Mouse (Mus musculus) heart, postnatal 0 days (tissue): ENCODE measurements around the gene Anapc15. TPM values are rescaled to one million over a fixed set of nuclear protein-coding genes. Genes with fewer than 3 reads are reported as not detected.

Source experiments
- ATAC-seq: fragments of 200-750 bp; cut with Nextera tagmentation; 2 replicates; pipeline ENCODE4 v1.8.0; 2017; ENCODE audit warnings: low read depth, moderate number of reproducible peaks, moderate library complexity; ENCODE audit not compliant: insufficient read depth
- DNase-seq: peaks from one replicate; pipeline ENCODE4 v3.0.0-alpha.2; 2016; ENCODE audit warnings: low spot score
- H3K27ac ChIP-seq: fragments of 300-500 bp; sonication (generic); 2 replicates; pipeline ENCODE4 v1.5.1; 2014; ENCODE audit warnings: low read depth, mild to moderate bottlenecking
- H3K27me3 ChIP-seq: fragments of 300-500 bp; sonication (generic); 2 replicates; pipeline ENCODE4 v1.6.1; 2014; ENCODE audit warnings: low read length, mixed read lengths; ENCODE audit not compliant: control insufficient read depth, insufficient read depth
- H3K36me3 ChIP-seq: fragments of 300-500 bp; sonication (generic); replicated peaks from 2 replicates; pipeline ENCODE4 v1.6.1; 2014; ENCODE audit warnings: low read length, mixed read lengths; ENCODE audit not compliant: control insufficient read depth, insufficient read depth
- H3K4me1 ChIP-seq: fragments of 300-500 bp; sonication (generic); 2 replicates; pipeline ENCODE4 v1.6.1; 2014; ENCODE audit warnings: antibody characterized with exemption; ENCODE audit not compliant: control insufficient read depth, insufficient read depth
- H3K4me2 ChIP-seq: fragments of 300-500 bp; sonication (generic); 2 replicates; pipeline ENCODE4 v1.6.1; 2014; ENCODE audit warnings: low read depth, mild to moderate bottlenecking, low read length, moderate library complexity
- H3K4me3 ChIP-seq: fragments of 300-500 bp; sonication (generic); 2 replicates; pipeline ENCODE4 v1.5.1; 2014; ENCODE audit warnings: low read depth, low read length
- H3K9ac ChIP-seq: fragments of 300-500 bp; sonication (generic); replicated peaks from 2 replicates; pipeline ENCODE4 v1.6.1; 2014; ENCODE audit warnings: low read depth, low read length, mixed read lengths
- H3K9me3 ChIP-seq: fragments of 300-500 bp; sonication (generic); replicated peaks from 2 replicates; pipeline ENCODE4 v1.6.1; 2016; ENCODE audit warnings: low read length; ENCODE audit not compliant: control insufficient read depth
- CTCF ChIP-seq: IDR thresholded peaks from 2 replicates; pipeline ENCODE4 v1.5.1; 2016; ENCODE audit warnings: antibody characterized with exemption, control low read depth, low read depth
- EP300 ChIP-seq: IDR thresholded peaks from 2 replicates; pipeline ENCODE4 v1.6.1; 2016; ENCODE audit warnings: antibody characterized with exemption, low read depth
- WGBS: fragments of 180-500 bp; shearing (Covaris S2); extraction: QIAGEN DNeasy Blood & Tissue Kit; methylation state at CpG from one replicate; pipeline ENCODE4 v1.1.7; 2014; 5-methylcytosine and 5-hydroxymethylcytosine counted together
- polyA plus RNA-seq: library from polyadenylated mRNA; unstranded; fragments of >200 nt; fragmentation: Nextera tagmentation; extraction: Ambion mirVana; gene quantifications from 2 replicates; pipeline ENCODE4 v1.2.1, GENCODE M21; 2015
- total RNA-seq: library from RNA; depleted of rRNA; stranded (reverse); fragments of >200 nt; gene quantifications from 2 replicates; pipeline ENCODE4 v1.2.3, GENCODE M21; 2014; ENCODE audit warnings: low replicate concordance

Anapc15 gene
- total and polyA plus RNA-seq, 2 experiments from 2014 or later, result 38.7 to 45.1 TPM

GRCm38 (mm10) chr7:101866491-101867265 is 3.2 kb downstream of the Anapc15 start:
- H3K9ac ChIP-seq, result no peak overlapping the region
- 80% methylated on average over 11 of the region's 11 CpGs for WGBS
- no peak overlapping the region for H3K4me3 ChIP-seq
- no peaks in the 10 kb centered on the region for H3K27me3 ChIP-seq
- DNase-seq (no peak), ATAC-seq (no peak)
- no peak overlapping the region for H3K27ac ChIP-seq
- 0 out of 2 replicates have a peak, but pooled peaks cover 14% of the 10 kb centered on the region for H3K4me1 ChIP-seq
- no peaks in the 10 kb centered on the region for H3K9me3 ChIP-seq
- no peak for TF ChIP-seq CTCF
- TF ChIP-seq EP300, result no peak
- no peaks in the 10 kb centered on the region for H3K36me3 ChIP-seq
- no peak overlapping the region for H3K4me2 ChIP-seq

DNA sequence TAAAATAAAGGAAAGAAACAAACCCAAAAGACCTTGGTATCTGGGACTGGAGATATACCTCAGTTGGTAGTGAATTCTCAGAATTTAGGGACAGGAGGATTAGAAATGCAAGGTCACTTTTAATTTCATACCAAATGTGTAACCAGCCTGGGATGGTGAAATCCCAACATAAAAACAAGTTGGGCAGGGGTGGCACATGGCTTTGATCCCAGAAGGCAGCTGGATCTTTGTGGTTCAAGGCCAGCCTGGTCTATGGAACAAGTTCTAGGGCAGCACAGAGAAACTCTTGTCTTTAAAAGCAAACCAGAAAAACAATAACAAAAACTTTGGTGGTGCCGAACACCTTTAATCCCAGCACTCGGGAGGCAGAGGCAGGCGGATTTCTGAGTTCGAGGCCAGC is 4.0 kb downstream of the Anapc15 start:
- DNase-seq (no peak), ATAC-seq (no peak)
- H3K27ac ChIP-seq, result no peak overlapping the region
- no peaks in the 10 kb centered on the region for H3K9me3 ChIP-seq
- whole genome bisulfite sequencing, result 90% methylated on average over 4 of the region's 4 CpGs
- H3K4me1 ChIP-seq, result 0 out of 2 replicates have a peak, but pooled peaks cover 14% of the 10 kb centered on the region
- no peaks in the 10 kb centered on the region for H3K36me3 ChIP-seq
- no peaks in the 10 kb centered on the region for H3K27me3 ChIP-seq
- H3K4me2 ChIP-seq, result no peak overlapping the region
- no peak overlapping the region for H3K9ac ChIP-seq
- no peak overlapping the region for H3K4me3 ChIP-seq
- TF ChIP-seq CTCF (no peak), EP300 (no peak)

DNA sequence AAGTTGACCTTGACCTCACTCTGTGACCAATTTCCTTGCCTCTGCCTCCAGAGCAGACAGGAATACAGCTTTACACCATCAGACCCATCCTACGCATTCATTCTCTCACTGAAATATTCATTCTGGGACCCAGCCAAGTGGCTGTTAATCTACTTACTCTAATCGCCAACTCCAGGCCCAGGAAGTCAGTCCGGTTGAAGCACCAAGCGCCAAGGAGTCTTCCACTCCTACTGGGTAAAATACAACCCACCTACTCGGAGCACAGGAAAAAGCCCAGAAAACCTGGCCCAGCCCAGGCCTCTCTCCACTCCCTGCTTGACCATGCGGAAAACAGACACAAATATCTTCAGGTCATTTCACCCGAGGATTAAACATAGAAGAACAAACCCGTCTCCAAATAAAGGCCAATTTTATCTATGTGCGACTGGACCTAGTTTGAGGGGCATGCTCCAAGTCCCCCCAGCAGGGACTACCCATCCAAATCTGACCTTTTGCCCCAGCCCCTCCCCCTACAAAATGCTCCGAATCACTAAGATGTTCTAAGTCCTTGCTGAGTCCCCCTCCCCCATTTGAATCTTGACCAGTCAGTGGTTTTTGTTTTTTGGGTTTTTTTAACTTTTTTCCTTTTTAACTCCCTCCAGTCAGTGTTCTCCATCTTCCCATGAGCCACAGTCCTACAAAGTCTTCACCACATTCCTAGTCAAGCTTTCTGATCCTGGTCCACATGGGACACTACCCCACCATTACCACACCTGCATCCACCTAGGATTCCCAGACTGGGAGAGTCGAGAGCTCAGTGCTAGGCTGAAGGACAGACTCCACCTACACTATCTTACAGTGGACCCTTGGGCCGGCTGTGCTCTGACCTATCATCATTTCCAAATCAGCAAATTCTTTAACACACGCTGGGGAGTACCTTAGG is 5.0 kb downstream of the Anapc15 start:
- Histone ChIP-seq H3K4me3 (no peak overlapping the region), H3K27ac (0 out of 2 replicates have a peak overlapping the region, but pooled peaks have one; percentile 6), H3K4me1 (0 out of 2 replicates have a peak, but pooled peaks cover 14% of the 10 kb centered on the region), H3K27me3 (no peaks in the 10 kb centered on the region), H3K9ac (no peak overlapping the region), H3K36me3 (no peaks in the 10 kb centered on the region), H3K4me2 (no peak overlapping the region), H3K9me3 (no peaks in the 10 kb centered on the region)
- 49% methylated on average over 13 of the region's 13 CpGs for WGBS
- no peak for DNase-seq
- no peak for ATAC-seq
- TF ChIP-seq EP300 (no peak), CTCF (no peak)

GRCm38 (mm10) chr7:101869163-101869500 is 5.6 kb downstream of the Anapc15 start:
- no peak overlapping the region for H3K4me2 ChIP-seq
- 77% methylated on average over 7 of the region's 7 CpGs for WGBS
- no peak overlapping the region for H3K4me3 ChIP-seq
- no peaks in the 10 kb centered on the region for H3K9me3 ChIP-seq
- no peak overlapping the region for H3K9ac ChIP-seq
- no peak for TF ChIP-seq EP300
- TF ChIP-seq CTCF, result no peak
- H3K27me3 ChIP-seq, result no peaks in the 10 kb centered on the region
- no peak for DNase-seq
- ATAC-seq, result no peak
- no peaks in the 10 kb centered on the region for H3K36me3 ChIP-seq
- 0 out of 2 replicates have a peak, but pooled peaks cover 14% of the 10 kb centered on the region for H3K4me1 ChIP-seq
- no peak overlapping the region for H3K27ac ChIP-seq

DNA sequence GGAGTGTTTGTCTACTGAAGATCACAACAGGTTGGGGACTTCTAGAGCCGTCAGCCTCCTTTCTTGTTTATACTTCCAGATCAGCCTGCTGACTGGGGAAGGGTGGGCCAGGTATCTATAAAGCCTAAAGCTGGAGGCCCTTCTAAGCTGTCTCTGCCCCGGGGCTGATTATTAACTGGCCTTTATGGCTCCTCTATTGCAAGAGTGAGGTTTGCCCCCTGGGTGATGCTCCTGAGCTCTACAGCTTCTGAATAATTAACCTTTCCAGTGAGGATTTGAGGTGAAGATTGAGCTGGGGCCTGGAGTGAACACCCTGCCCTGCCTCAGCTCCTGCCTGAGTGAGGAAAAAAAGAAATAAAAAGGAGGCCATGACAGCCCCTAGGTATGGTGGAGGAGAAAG is 7.1 kb downstream of the Anapc15 start, which contains the start of gene Folr1:
Folr1 (minus strand) TSS at position 160 of the 400 bp plus-strand sequence.
- Histone ChIP-seq H3K4me1 (0 out of 2 replicates have a peak, but pooled peaks cover 14% of the 10 kb centered on the region), H3K4me2 (no peak within 1 kb of the TSS), H3K27ac (peak within 1 kb of the TSS; percentile 41), H3K36me3 (no peaks in the 10 kb centered on the region), H3K9ac (no peak within 1 kb of the TSS), H3K9me3 (no peaks in the 10 kb centered on the region), H3K4me3 (no peak within 1 kb of the TSS), H3K27me3 (no peaks in the 10 kb centered on the region)
- WGBS, result 76% methylated on average over 2 of the region's 2 CpGs
- no peak for ATAC-seq
- no peak for DNase-seq
- TF ChIP-seq CTCF (no peak), EP300 (no peak)
